Mouse (Mus musculus) right cerebral cortex, postnatal 36 days (tissue): ENCODE data around the gene Kif16b.
"Not testable (repeated sequence)": the region's sequence is repeated elsewhere in the genome, so short reads cannot be mapped to it uniquely, and the experiment has no call there.

Experiments used
- DNase-seq, 2 experiments: peaks; one replicate each; pipeline ENCODE4 v3.0.0; 2022; ENCODE audit warnings: low spot score in 2 of 2, mixed read lengths in 1 of 2

Gene Kif16b

DNA sequence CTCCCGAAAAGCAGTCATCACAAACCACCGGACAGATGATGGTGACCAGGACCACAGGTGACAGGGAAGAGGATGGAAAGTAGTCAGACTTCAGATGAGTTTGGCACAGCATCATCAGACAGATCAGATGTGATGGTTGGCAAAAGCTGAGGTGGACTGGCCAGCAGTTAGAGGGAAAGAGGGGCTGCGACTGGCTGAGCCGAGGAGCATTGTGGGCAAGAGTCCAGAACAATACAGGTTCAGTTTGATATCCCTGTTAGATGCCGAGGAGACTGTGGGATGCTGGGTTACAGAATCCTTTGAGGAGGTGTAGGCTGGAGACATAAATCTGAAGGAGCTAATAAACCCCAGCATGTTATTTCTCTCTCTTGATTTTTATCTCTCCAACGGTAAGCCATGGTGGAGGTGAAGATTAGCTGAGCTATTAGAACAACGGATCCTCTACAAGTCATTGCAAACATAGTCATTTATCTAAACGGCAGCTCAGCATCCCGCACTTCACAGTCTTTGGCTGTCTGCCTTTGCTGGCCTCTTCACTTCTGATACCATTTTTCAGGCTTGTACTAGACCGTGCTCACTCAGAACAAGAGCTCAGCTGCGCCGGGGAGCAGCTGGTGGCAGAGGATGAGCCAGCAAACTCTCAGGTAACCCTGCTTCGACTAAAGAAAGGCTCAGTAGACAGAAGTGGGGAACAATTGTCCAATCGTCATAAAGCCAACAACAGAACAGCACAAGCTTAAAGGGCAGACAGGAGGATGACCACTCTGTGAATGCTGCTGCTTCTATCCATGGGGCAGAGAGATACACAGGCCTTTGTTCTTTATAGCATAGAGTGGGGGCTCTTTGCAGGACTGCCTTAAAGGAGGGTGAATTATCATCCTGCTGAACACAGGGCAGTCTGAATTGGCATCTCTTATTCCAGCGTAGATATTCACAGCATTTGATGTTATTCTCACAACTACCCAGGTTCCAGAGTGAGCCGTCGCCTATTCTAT, 304.9 kb downstream of the Kif16b start:
- DNase-seq: no peak

DNA sequence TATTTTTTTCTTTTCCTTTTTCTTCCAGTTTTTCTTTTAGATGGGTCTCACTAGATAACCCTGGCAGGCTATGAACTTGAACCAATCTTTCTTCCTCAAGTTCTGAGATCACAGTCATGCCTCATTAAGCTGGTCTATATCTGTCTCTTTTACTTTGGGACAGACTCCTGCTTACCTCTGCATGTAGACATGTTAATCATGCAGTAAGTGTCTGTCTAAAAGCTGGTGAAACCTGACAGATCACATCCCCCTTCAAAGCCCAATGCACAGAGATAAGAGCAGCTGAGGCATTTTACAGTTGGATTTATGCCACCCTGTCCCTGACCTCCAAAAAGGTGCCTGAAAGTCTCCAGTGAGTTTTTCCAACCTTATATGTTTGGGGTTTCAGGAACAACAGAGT, 310.4 kb downstream of the Kif16b start:
- no peak for DNase-seq

DNA sequence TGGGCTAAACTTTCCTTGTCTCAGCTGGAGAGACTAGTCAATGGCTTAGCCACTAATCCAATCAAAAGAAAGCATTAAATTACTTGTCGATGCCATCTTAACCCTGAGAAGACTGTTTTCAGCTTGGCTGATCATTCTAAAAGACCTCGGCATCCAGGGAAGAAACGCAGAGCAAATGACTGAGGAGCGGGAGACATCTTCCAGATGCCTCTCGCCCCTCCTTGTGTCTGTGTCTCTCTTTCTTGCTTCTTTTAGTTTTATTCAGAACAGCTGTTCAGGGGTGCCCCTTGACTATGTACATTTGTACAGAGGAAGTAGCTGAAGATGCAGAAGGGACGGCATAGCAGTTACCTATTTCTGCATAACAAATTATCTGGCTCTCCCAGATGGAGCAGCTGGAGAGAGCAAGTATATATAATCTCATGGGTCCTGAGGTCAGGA, 311.0 kb downstream of the Kif16b start:
- no peak for DNase-seq

DNA sequence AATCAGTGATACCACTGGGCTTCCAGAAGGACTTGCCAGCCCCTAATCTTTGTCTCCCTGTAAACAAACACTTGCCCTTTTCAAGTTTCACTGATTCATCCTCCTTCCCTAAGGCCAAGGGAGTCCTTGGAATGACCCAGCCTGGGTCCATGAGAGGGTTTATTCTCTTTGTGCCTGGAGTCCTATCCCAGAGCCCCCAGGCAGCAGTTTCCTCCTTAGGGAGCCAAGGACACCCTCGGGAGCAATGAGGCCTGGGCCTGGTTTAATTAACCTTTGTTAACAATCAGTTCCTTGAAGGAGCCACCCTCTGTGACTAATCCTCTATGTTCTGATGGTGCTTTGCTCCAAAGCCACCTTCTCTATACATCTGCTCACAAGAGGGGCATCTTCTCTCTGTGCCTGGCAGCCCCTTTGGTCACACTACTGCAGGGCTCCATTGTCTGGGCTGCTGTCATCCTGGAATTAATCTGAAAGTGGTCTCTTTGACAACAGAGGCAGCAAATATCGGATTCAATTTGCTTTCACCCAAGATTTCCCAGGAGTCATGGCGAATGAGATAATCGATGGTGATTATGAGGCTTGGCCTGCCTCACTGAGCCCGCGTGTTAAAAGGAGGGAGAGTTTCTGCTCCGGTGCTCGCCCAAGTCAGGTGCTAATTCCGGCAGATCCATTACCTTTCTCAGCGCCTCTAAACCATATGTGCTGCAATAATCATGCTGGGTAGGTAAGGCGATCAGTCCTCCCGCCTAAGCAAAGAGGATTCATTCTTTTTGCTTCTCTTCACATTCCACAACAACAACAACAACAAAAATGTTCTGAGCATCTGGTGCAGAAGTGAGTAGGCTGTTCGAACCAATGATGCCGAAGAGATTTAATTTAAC, 311.7 kb downstream of the Kif16b start:
- no peak for DNase-seq

- no peak for DNase-seq
Measured at GRCm38 (mm10) chr2:142585845-142586244, 315.5 kb downstream of the Kif16b start.

DNA sequence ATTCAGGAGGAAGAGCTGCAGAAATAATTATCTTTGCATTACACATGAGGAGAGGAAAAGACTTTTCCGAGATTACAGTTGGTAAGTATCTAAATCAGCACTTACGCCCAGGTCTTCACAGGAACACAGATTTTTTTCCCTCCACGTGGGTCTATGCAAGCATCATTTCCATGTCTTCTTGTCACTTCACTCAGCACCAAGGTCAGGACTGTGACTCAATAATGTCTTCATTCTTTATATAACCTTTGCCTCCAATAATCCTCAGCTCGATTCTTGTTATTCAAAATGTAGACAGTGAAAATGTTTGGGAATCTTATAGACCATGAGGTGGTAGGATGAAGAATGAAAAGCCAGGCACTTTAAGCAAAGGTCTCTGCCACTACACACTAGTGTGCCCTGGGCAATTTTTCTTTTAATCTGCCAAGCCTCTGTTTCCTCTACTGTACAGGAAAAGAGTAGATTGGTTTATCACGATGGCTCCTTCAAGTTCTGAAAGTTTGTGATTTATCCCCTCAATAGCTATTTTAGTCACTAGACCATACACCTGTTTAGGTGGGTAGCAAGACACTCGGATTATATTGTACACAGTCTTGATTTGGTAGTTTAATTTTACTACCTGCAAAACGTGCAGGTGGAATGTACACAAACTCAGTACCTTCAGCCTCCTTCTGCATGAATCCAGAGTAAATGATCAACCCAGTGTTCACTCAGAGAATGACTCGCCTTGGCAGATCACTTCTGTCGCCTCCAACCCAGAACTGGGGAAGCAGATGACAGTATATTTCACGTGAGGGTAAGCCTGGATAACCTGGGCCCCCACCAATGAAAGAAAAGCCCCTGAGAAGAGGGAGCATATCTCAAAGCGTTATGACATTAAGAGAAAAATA, 316.2 kb downstream of the Kif16b start:
- no peak for DNase-seq

DNA sequence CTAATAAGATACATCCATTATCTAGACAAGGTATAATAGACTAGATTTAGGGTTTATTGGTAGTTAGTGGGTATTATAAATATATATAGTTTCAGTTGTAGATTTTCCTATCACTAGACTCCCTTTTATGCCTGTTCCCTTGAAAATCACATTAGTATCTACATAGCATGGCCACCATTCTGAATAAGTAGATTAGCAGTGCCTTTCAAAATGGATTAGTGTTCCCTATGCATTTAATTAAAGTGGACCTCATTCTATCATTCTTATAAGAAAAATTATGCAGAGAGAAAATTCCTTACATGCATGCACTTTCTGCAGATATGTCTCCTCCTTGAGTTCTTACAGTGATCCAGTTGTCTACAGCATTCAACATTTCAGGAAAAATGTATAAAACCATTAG, 320.9 kb downstream of the Kif16b start:
- no peak for DNase-seq

DNA sequence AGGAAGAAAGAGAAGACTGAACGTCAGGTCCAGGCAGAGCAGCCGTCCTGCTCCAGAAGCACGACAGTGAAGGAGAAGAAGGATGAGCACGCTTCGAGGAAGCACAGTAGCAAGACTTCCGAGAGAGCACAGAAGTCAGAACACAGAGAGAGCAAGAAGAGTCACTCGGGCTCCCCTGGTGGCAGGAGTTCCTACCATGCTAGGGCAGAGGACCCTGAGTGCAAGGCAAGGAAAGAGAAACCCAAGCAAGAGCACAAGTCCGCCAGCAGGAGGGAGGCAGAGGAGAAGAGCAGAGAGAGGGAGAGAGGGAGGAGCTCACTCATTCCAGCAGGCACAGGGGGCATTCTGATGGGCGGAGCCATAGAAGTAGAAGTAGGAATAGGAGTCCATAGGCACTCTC, 323.9 kb downstream of the Kif16b start:
- DNase-seq: not testable (repeated sequence)

DNA sequence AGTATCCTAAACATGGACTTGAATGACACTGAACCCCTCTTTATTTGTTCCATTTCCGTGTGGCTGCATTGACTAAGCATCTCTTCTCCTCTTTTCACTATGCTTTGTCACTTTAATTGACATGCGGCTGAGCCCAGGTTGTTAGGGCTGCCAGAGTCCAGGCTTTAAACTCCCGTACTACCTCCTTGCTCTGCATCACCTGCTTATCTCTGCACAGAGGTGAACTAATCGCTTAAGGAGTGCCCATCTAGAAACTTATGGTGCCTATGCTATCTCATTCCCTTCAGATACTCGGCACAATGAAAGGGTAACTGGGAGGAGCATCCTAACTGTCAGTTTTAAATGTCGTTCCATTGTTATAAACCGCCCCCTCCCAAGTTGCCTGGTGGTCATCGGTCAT, 331.6 kb downstream of the Kif16b start:
- DNase-seq: no peak
